In genomic region chr7:100238271-100238670, GRCm38 (mm10) we compare ENCODE assay signal across 37 mouse cellular contexts. TPM values are rescaled to one million over a fixed set of nuclear protein-coding genes. Genes with fewer than 3 reads are reported as not detected.
"Had no signal": no experiment of that assay in that cellular context is flagged by ENCODE, and none has a peak within 500 bp of the region (broad histone marks: within the 10 kb centered on the region; RNA-seq: fewer than 3 reads in every experiment).

No protein-coding gene starts in this region.

- H3K4me2 ChIP-seq: limb, embryonic 12.5 days; limb, embryonic 13.5 days; limb, embryonic 15.5 days; liver, embryonic 11.5 days; liver, embryonic 12.5 days; liver, embryonic 13.5 days; liver, embryonic 15.5 days; lung, embryonic 14.5 days; lung, embryonic 15.5 days; midbrain, embryonic 11.5 days; midbrain, embryonic 12.5 days; midbrain, embryonic 13.5 days; midbrain, embryonic 15.5 days; neural tube, embryonic 12.5 days; neural tube, embryonic 13.5 days had no signal

- H3K27me3 ChIP-seq: limb, embryonic 12.5 days; limb, embryonic 13.5 days; limb, embryonic 15.5 days; liver, embryonic 12.5 days; liver, embryonic 13.5 days; liver, embryonic 15.5 days; lung, embryonic 15.5 days; megakaryocyte, embryonic 14.5 days; midbrain, embryonic 12.5 days; midbrain, embryonic 13.5 days; midbrain, embryonic 15.5 days; neural tube, embryonic 12.5 days; neural tube, embryonic 13.5 days had no signal

- H3K9ac ChIP-seq: limb, embryonic 12.5 days; limb, embryonic 13.5 days; limb, embryonic 15.5 days; liver, embryonic 12.5 days; liver, embryonic 13.5 days; liver, embryonic 14.5 days; liver, embryonic 15.5 days; liver, postnatal 0 days; lung, embryonic 14.5 days; lung, embryonic 15.5 days; midbrain, embryonic 12.5 days; midbrain, embryonic 13.5 days; midbrain, embryonic 15.5 days; neural tube, embryonic 12.5 days; neural tube, embryonic 13.5 days had no signal

- H3K4me3 ChIP-seq: limb, embryonic 10.5 days; limb, embryonic 12.5 days; limb, embryonic 13.5 days; limb, embryonic 15.5 days; liver, embryonic 12.5 days; liver, embryonic 13.5 days; liver, embryonic 15.5 days; lung, embryonic 15.5 days; megakaryocyte, embryonic 14.5 days; midbrain, embryonic 10.5 days; midbrain, embryonic 12.5 days; midbrain, embryonic 13.5 days; midbrain, embryonic 15.5 days; myocyte; neural tube, embryonic 12.5 days; neural tube, embryonic 13.5 days had no signal

- ATAC-seq: liver, embryonic 12.5 days; liver, postnatal 0 days; lung, postnatal 0 days; midbrain, embryonic 13.5 days; midbrain, embryonic 15.5 days; midbrain, embryonic 16.5 days had no signal

- H3K4me1 ChIP-seq: limb, embryonic 12.5 days; limb, embryonic 13.5 days; limb, embryonic 15.5 days; neural tube, embryonic 12.5 days had no signal

- H3K27ac ChIP-seq: limb, embryonic 10.5 days; limb, embryonic 12.5 days; limb, embryonic 13.5 days; limb, embryonic 15.5 days; liver, embryonic 12.5 days; liver, embryonic 13.5 days; liver, embryonic 14.5 days; liver, embryonic 15.5 days; lung, embryonic 15.5 days; macrophage; midbrain, embryonic 10.5 days; midbrain, embryonic 12.5 days; midbrain, embryonic 13.5 days; midbrain, embryonic 15.5 days; neural tube, embryonic 12.5 days; neural tube, embryonic 13.5 days had no signal

- DNase-seq: left cerebral cortex, postnatal 4 days; liver; liver, embryonic 13.5 days; liver, postnatal 0 days; lung, adult 18-20 months; lung, adult 2 months; lung, embryonic 14.5 days; lung, postnatal 10 days; lung, postnatal 14 days; lung, postnatal 36 days; lung, postnatal 4 days; midbrain, embryonic 14.5 days had no signal

- H3K36me3 ChIP-seq: limb, embryonic 10.5 days; limb, embryonic 12.5 days; limb, embryonic 15.5 days; liver, embryonic 12.5 days; liver, embryonic 13.5 days; liver, embryonic 15.5 days; lung, embryonic 15.5 days; midbrain, embryonic 10.5 days; midbrain, embryonic 12.5 days; midbrain, embryonic 13.5 days; midbrain, embryonic 15.5 days; neural tube, embryonic 12.5 days; neural tube, embryonic 13.5 days had no signal

- H3K9me3 ChIP-seq: limb, embryonic 10.5 days; limb, embryonic 12.5 days; limb, embryonic 13.5 days; limb, embryonic 15.5 days; liver, embryonic 12.5 days; liver, embryonic 13.5 days; liver, embryonic 15.5 days; lung, embryonic 15.5 days; megakaryocyte, embryonic 14.5 days; midbrain, embryonic 10.5 days; midbrain, embryonic 12.5 days; midbrain, embryonic 13.5 days; midbrain, embryonic 15.5 days; neural tube, embryonic 12.5 days; neural tube, embryonic 13.5 days had no signal

RNA-seq across cellular contexts. Expression of gene P4ha3, which starts 47.0 kb away (rescaled TPM):
- total RNA-seq: liver, adult 2 months; megakaryocyte, adult 5-6 weeks; megakaryocyte-erythroid progenitor cell, adult 5-6 weeks; monocyte, adult 5-6 weeks had no signal
